Mouse (Mus musculus): ENCODE measurements around the gene Tmigd3.

GRCm38 (mm10) chr3:105877919-105878318 lies 7.2 kb downstream of the Tmigd3 start:
- TF ChIP-seq POLR2A (IDR thresholded peaks at IDR 0.05; ENCODE audit: borderline replicate concordance, insufficient read depth, low read length) = no peak
- TF ChIP-seq CTCF (IDR thresholded peaks at IDR 0.05; ENCODE audit: borderline replicate concordance, insufficient read depth, low read depth, low read length) = no peak

Data from cerebellum, adult 2 months (tissue).